Mouse (Mus musculus) kidney, adult 2 months (tissue): ENCODE results near the gene Mtg1.

Experiments
- CTCF ChIP-seq: fragments of 200-500 bp; conservative IDR thresholded peaks from 2 replicates; pipeline ENCODE4 v1.5.1; 2011; ENCODE audit warnings: low read depth, mild to moderate bottlenecking, control low read depth, low read length, moderate library complexity, mixed read lengths; ENCODE audit not compliant: insufficient read depth, insufficient read length
- POLR2A ChIP-seq: fragments of 200-500 bp; IDR thresholded peaks from one replicate; pipeline ENCODE4 v1.6.1; 2011; ENCODE audit warnings: low read depth, low read length, control low read depth

GRCm38 (mm10) chr7:140127911-140128310 lies 9.5 kb upstream of the Mtg1 start:
- TF ChIP-seq CTCF (no peak), POLR2A (no peak)
